Mouse (Mus musculus) midbrain, postnatal 0 days (tissue): ENCODE measurements at regions not wholly inside any gene's neighbourhood (a gene's known extent, or its start where the extent isn't known, plus 50 kb on each side); places are given as distances from the start of the nearest gene placed in this dataset.
A peak's percentile ranks its signal among the peaks of the same experiment; 100 is the strongest.

Experiments used
- ATAC-seq: fragments of 200-750 bp; cut with Nextera tagmentation; 2 replicates; pipeline ENCODE4 v1.8.0; 2017; ENCODE audit warnings: moderate number of reproducible peaks, mild to moderate bottlenecking, moderate TSS enrichment, moderate library complexity; ENCODE audit not compliant: low FRiP score
- DNase-seq: peaks from one replicate; pipeline ENCODE4 v3.0.0-alpha.2; 2015; ENCODE audit warnings: low spot score
- H3K27ac ChIP-seq: fragments of 300-500 bp; sonication (generic); 2 replicates; pipeline ENCODE4 v1.5.1; 2014; ENCODE audit warnings: low read depth, mild to moderate bottlenecking, low read length, mixed read lengths
- H3K27me3 ChIP-seq: fragments of 300-500 bp; sonication (generic); 2 replicates; pipeline ENCODE4 v1.6.1; 2014; ENCODE audit warnings: low read length, control low read depth, mixed read lengths; ENCODE audit not compliant: insufficient read depth
- H3K36me3 ChIP-seq: fragments of 300-500 bp; sonication (generic); 2 replicates; pipeline ENCODE4 v1.6.1; 2014; ENCODE audit warnings: low read length, control low read depth, mixed read lengths; ENCODE audit not compliant: insufficient read depth
- H3K4me1 ChIP-seq: fragments of 300-500 bp; sonication (generic); 2 replicates; pipeline ENCODE4 v1.6.1; 2014; ENCODE audit warnings: mild to moderate bottlenecking, control low read depth, antibody characterized with exemption, low read length, mixed read lengths; ENCODE audit not compliant: insufficient read depth
- H3K4me2 ChIP-seq: fragments of 300-500 bp; sonication (generic); 2 replicates; pipeline ENCODE4 v1.6.1; 2014; ENCODE audit warnings: low read depth, mild to moderate bottlenecking, low read length, mixed read lengths; ENCODE audit not compliant: poor library complexity, severe bottlenecking
- H3K4me3 ChIP-seq: fragments of 300-500 bp; sonication (generic); 2 replicates; pipeline ENCODE4 v1.5.1; 2014; ENCODE audit warnings: low read depth, mild to moderate bottlenecking, low read length, moderate library complexity
- H3K9ac ChIP-seq: fragments of 300-500 bp; sonication (generic); replicated peaks from 2 replicates; pipeline ENCODE4 v1.6.1; 2014; ENCODE audit warnings: mild to moderate bottlenecking, low read length, moderate library complexity, mixed read lengths; ENCODE audit not compliant: poor library complexity, severe bottlenecking
- H3K9me3 ChIP-seq: fragments of 300-500 bp; sonication (generic); 2 replicates; pipeline ENCODE4 v1.6.1; 2016; ENCODE audit warnings: low read length, control low read depth
- CTCF ChIP-seq: IDR thresholded peaks from 2 replicates; pipeline ENCODE4 v1.5.1; 2016; ENCODE audit warnings: antibody characterized with exemption, mild to moderate bottlenecking
- WGBS: fragments of 180-500 bp; shearing (Covaris S2); extraction: QIAGEN DNeasy Blood & Tissue Kit; methylation state at CpG from one replicate; pipeline ENCODE4 v1.1.7; 2014; 5-methylcytosine and 5-hydroxymethylcytosine counted together

GRCm38 (mm10) chr13:57259920-57260319, 364.1 kb upstream of the Trpc7 start:
- Histone ChIP-seq H3K9me3 (no peaks in the 10 kb centered on the region), H3K4me2 (no peak overlapping the region), H3K4me1 (no peaks in the 10 kb centered on the region), H3K27me3 (no peaks in the 10 kb centered on the region), H3K27ac (no peak overlapping the region), H3K4me3 (no peak overlapping the region), H3K9ac (no peak overlapping the region), H3K36me3 (no peaks in the 10 kb centered on the region)
- ATAC-seq, result peak; percentile 23; the same call in 1 of the 2 replicates
- peak; percentile 82 for DNase-seq
- peak; percentile 99 for TF ChIP-seq CTCF
- WGBS, result 5% methylated on average over 6 of the region's 6 CpGs

DNA sequence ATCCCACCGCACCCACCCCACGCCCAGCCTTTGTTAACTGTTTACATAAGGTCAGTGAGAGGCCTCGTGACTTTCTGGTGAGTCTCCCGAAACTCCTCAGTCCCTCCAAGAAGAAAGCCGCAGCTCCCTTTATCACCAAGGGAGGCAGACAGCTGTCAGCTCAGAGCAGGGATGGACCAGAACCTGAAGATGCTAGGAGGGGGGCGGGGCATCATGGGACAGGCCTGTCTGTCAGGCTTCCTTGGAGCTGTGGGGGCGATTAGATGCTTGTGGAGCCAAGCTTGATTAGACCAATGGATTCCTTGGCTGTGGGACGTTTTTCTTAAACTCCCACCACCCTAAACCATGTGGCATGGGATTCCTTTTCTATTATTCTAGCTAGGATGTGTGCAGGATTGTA, 363.7 kb upstream of the Trpc7 start:
- Histone ChIP-seq H3K4me3 (no peak overlapping the region), H3K4me1 (no peaks in the 10 kb centered on the region), H3K36me3 (no peaks in the 10 kb centered on the region), H3K9ac (no peak overlapping the region), H3K4me2 (no peak overlapping the region), H3K9me3 (no peaks in the 10 kb centered on the region), H3K27me3 (no peaks in the 10 kb centered on the region), H3K27ac (no peak overlapping the region)
- no peak for TF ChIP-seq CTCF
- ATAC-seq (no peak), DNase-seq (no peak)
- WGBS, result 74% methylated on average over 8 of the region's 8 CpGs

DNA sequence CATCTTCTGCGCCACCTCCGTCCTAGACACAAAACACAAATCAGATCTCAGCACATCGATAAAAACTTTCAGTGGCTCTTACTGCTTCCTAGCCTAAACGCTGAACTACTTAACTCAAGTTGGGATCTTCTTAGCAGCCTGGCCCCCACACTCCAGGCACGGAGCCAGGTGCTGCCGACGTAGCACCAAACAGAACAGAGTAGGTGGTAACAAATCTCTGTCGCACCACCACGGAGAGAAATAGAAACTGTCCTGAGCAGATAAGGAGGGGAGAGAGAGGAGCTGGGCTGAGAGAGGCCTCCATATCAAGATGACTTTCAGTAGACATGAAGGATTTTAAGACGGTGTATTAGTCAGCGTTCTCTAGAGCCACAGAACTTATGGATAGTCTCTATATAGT, 360.1 kb upstream of the Trpc7 start:
- Histone ChIP-seq H3K27me3 (no peaks in the 10 kb centered on the region), H3K9ac (no peak overlapping the region), H3K4me3 (no peak overlapping the region), H3K36me3 (no peaks in the 10 kb centered on the region), H3K4me1 (no peaks in the 10 kb centered on the region), H3K27ac (no peak overlapping the region), H3K9me3 (no peaks in the 10 kb centered on the region), H3K4me2 (no peak overlapping the region)
- no peak for DNase-seq
- 91% methylated on average over 11 of the region's 11 CpGs for WGBS
- TF ChIP-seq CTCF, result no peak
- no peak for ATAC-seq

- WGBS, result 89% methylated on average over 5 of the region's 5 CpGs
- H3K9me3 ChIP-seq, result no peaks in the 10 kb centered on the region
- DNase-seq (no peak), ATAC-seq (no peak)
- no peaks in the 10 kb centered on the region for H3K4me1 ChIP-seq
- no peak overlapping the region for H3K27ac ChIP-seq
- H3K4me3 ChIP-seq, result no peak overlapping the region
- no peak overlapping the region for H3K4me2 ChIP-seq
- no peak for TF ChIP-seq CTCF
- H3K36me3 ChIP-seq, result no peaks in the 10 kb centered on the region
- H3K27me3 ChIP-seq, result no peaks in the 10 kb centered on the region
- no peak overlapping the region for H3K9ac ChIP-seq
These were observed 354.1 kb upstream of the Trpc7 start for GRCm38 (mm10) chr13:57249851-57250250.

DNA sequence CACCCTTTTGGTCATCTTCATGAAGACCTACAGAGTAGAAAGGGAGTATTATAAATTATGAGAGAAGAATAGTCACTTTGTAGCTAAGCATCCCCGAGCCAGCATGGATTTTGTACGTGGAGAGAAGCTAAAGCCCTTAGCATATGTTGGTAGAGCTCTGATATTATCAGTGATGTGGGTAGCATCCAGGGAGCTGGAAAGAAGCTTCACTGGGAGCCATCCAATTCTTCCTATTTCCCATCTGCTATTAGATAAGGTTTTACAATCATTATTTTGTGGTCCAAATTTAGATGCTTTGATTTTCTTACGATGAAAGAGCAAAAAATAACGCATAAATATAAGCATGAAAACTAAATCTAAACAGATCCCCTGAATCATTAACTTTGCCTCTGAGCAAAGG, 353.6 kb upstream of the Trpc7 start:
- Histone ChIP-seq H3K27me3 (no peaks in the 10 kb centered on the region), H3K4me2 (no peak overlapping the region), H3K9me3 (no peaks in the 10 kb centered on the region), H3K36me3 (no peaks in the 10 kb centered on the region), H3K27ac (no peak overlapping the region), H3K4me1 (no peaks in the 10 kb centered on the region), H3K9ac (no peak overlapping the region), H3K4me3 (no peak overlapping the region)
- TF ChIP-seq CTCF, result no peak
- ATAC-seq (no peak), DNase-seq (no peak)
- 78% methylated on average over 4 of the region's 4 CpGs for WGBS

- Histone ChIP-seq H3K4me2 (no peak overlapping the region), H3K4me1 (no peaks in the 10 kb centered on the region), H3K9me3 (no peaks in the 10 kb centered on the region), H3K27ac (no peak overlapping the region), H3K4me3 (no peak overlapping the region), H3K36me3 (no peaks in the 10 kb centered on the region), H3K9ac (no peak overlapping the region), H3K27me3 (no peaks in the 10 kb centered on the region)
- ATAC-seq (no peak), DNase-seq (no peak)
- TF ChIP-seq CTCF, result no peak
- 63% methylated on average over 18 of the region's 18 CpGs for WGBS
These were observed 350.6 kb upstream of the Trpc7 start for GRCm38 (mm10) chr13:57246238-57246963.
